Mouse (Mus musculus): Measurements from ENCODE around the gene Acaa1b.

Acaa1b gene

GRCm38 (mm10) chr9:119156278-119157201, at the start of gene Acaa1b:
TSS of gene Acaa1b (minus strand) at chr9:119157093.
- DNase-seq = peak; percentile 34 to 41

GRCm38 (mm10) chr9:119206666-119207065, 49.8 kb upstream of the Acaa1b start:
- DNase-seq = no peak

- no peak for DNase-seq
Observed at GRCm38 (mm10) chr9:119205756-119206155, 48.9 kb upstream of the Acaa1b start.

- no peak for DNase-seq
Observed at GRCm38 (mm10) chr9:119203617-119204016, 46.7 kb upstream of the Acaa1b start.

- no peak for DNase-seq
Observed at GRCm38 (mm10) chr9:119201653-119202052, 44.8 kb upstream of the Acaa1b start.

- no peak for DNase-seq
Observed at GRCm38 (mm10) chr9:119199151-119199861, 42.4 kb upstream of the Acaa1b start.

- peak; percentile 19 to 37 for DNase-seq
Observed at GRCm38 (mm10) chr9:119192202-119192990, 35.5 kb upstream of the Acaa1b start.

- no peak for DNase-seq
Observed at GRCm38 (mm10) chr9:119181241-119181728, 24.4 kb upstream of the Acaa1b start.

- no peak for DNase-seq
Observed at GRCm38 (mm10) chr9:119179292-119179691, 22.4 kb upstream of the Acaa1b start.

GRCm38 (mm10) chr9:119167608-119168007, 10.7 kb upstream of the Acaa1b start:
- no peak for DNase-seq

GRCm38 (mm10) chr9:119165548-119165947, 8.7 kb upstream of the Acaa1b start:
- DNase-seq = no peak

- no peak for DNase-seq
Observed at GRCm38 (mm10) chr9:119164743-119165142, 7.8 kb upstream of the Acaa1b start.

GRCm38 (mm10) chr9:119160689-119161088, 3.8 kb upstream of the Acaa1b start:
- DNase-seq = no peak

- DNase-seq = no peak
Observed at GRCm38 (mm10) chr9:119158861-119159260, 2.0 kb upstream of the Acaa1b start, which contains the start of gene Gm47289. TSS of gene Gm47289 (plus strand) at chr9:119159161.

- no peak for DNase-seq
Observed at GRCm38 (mm10) chr9:119155826-119156225, 1.1 kb downstream of the Acaa1b start.

- DNase-seq = no peak
Observed at GRCm38 (mm10) chr9:119155416-119155815, 1.5 kb downstream of the Acaa1b start.

GRCm38 (mm10) chr9:119151751-119152150, 5.1 kb downstream of the Acaa1b start:
- no peak for DNase-seq

- peak; percentile 25 to 30 for DNase-seq
Observed at GRCm38 (mm10) chr9:119149601-119150000, 7.3 kb downstream of the Acaa1b start.

- DNase-seq = no peak
Observed at GRCm38 (mm10) chr9:119146098-119146770, 10.7 kb downstream of the Acaa1b start.

- no peak for DNase-seq
Observed at GRCm38 (mm10) chr9:119145638-119146037, 11.3 kb downstream of the Acaa1b start.

GRCm38 (mm10) chr9:119145137-119145536, 11.8 kb downstream of the Acaa1b start:
- DNase-seq = no peak

- no peak for DNase-seq
Observed at GRCm38 (mm10) chr9:119144696-119145095, 12.2 kb downstream of the Acaa1b start.
